Mouse (Mus musculus): ENCODE results near the gene Kcnk4.

Gene Kcnk4

DNA sequence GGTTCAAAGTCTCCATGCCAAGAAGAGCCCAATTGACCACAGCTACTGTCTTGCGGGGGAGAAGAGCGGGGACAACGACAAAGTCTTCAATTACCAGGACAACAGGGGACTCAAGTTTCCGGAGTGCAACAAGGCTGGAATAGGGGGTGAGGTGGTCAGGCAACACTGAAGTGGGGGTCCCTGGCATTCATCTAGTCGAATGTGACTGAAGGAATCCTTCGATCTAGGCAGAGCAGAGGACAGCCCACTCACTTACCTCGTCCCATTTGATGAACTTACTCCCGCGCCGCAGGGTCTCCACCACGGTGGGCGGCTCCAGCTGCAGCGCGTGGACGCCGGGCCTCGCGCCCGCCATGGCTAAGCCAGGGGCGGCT, 35.0 kb upstream of the Kcnk4 start:
- in situ Hi-C loops (cut with MboI, MseI), result no loop called here

DNA sequence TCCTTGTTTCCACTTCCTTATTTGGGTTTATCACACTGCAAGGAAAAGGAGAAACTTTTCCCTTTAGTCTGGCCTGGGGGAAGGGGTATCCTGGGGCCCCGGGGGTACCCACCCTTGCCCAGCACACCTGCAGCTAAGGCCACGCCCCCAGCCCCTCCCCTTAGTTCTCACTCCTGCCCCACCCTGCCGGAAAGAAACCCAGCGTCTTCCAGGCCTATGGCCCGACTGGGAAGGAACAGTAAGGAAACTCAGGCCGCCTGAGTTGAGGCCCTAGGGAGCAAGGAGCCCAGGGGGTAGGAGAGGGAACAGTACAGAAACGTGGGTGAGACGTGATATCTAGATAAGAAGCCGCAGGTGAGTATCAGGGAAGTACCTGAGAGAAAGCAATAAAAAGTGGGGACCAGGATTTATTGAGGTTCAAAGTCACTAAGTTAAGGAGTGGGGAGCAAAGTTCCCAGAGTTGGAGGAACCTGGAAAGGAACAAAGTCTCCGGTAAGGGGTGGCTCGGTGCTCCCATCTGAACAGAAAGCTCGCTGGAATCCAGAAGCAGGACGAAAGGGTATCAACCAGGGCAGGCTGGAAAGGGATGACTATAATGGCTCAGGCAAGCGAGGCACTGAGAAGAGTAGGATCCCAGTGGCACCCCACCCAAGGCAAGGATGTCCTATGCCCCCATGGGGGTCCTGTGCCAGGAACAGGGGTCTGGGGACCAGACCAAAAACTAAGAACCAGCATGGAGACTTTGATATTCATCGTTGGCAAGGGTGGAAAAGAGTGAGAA, 34.4 kb upstream of the Kcnk4 start:
- in situ Hi-C loops (cut with MboI, MseI), result no loop called here

DNA sequence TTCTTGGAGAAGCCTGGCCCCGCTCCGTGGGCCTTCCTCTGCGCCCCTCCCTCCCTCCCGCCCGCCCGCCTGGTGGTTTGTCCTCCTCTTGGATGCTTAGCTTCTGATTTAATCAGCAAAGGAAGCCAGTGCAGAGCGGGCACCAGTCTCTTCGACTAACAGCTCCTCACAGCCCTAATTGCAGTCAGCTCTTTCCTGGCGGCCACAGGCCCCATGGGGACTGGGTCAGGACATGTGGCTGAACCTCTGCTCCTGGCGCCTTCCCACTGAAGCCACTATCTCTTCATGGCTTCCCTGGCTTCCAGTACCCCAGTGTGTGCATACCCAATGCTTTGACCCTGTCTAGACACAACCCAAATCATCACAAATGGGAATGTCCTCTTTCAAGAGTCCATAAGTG, 22.1 kb upstream of the Kcnk4 start:
- in situ Hi-C loops (cut with MboI, MseI), result loop anchor here (10.0 kb wide), 1 partner anchor 1312 kb away; no protein-coding TSS in a partner anchor

DNA sequence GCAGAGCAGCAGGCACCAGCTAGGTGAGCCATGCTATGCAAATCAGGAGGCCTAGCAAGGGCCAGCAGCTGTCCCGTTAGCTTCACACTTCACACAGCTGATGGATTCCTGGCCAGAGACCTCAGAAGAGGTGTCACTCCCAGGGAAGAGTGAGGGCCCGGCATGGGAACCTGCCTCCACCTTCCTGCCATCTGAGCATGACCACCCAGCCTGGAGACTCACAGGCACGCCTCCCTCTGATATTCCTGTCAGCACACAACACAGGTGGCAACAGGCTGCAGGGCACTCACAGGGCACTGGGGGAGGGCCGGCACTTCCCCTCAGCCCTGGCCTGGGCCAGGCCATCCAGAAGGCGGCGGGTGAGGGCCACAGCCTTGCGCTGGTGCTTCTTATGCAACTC, 21.1 kb upstream of the Kcnk4 start:
- in situ Hi-C loops (cut with MboI, MseI), result loop anchor here (10.0 kb wide), 1 partner anchor 1311 kb away; no protein-coding TSS in a partner anchor

DNA sequence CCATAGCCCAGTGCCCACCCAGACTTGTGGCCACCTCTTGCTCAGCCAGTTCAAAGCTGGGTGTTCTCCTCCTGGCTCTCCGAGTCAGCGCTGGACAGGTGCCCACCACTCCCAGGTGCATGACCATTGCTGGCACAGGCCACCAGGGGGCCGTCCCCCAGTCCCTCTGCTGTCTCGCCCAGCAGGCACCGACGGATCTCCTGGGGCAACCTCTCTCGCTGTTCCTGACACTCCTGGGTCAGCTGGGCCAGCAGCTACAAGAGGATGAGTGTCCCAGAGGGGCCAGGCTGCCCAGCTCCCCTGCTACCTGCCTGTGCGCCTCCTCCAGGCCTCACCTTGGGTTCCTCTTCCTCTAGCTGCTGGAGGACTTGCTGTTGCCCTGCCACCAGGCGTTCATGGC, 19.7 kb upstream of the Kcnk4 start:
- in situ Hi-C loops (cut with MboI, MseI), result loop anchor here (10.0 kb wide), 1 partner anchor 1309 kb away; no protein-coding TSS in a partner anchor

DNA sequence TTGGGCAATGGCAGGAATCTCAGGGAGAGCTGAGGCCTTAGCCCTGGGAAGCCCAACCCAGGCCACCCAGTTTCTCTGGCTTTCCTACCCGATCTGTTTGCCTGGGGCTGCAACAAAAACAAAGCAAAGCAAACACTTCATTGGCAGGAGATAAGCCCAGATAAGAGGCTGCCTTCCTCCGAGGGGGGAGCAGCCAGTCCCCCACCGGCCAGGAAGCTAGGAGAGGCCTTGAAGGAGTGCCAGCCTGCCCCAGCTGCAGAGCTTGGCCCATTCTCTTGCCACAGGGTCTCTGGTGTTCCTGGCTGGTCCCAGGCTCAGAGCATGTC, 18.4 kb upstream of the Kcnk4 start:
- in situ Hi-C loops (cut with MboI, MseI), result loop anchor here (10.0 kb wide), 1 partner anchor 1308 kb away; no protein-coding TSS in a partner anchor

DNA sequence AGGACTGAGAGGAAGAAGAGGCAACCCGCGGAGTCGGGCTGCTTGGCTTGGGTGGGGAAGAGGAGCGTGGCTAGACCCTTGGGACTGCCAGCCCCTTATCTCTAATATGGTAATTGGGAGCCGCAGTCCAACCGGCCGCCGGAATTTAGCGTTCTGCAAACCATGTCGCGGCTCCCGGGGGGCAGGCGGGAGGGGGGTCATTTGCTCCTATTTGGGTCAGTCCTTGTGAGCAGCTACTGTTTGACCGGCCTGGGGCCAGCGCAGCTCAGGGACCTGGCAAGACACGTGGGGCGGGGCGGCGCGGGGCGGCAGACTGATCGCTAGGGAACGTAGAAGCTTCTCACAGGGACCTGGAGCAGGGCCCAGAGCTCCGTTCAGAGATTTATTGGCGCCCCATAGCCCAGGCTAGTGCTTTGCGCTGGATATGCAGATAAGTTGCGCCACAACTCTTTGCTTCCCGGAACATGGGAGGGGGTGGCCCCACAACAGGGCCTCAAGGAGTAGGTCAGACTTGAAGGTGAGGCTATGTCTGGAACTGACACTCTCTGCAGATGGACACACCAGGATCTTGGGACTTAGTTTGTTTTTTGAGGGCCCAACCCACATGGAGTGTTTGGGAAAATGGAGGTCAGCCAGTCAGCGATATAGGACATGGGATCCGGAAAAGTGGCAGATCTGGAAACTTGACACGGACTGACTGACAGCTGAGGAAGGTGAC, 17.8 kb upstream of the Kcnk4 start:
- in situ Hi-C loops (cut with MboI, MseI), result loop anchor here (10.0 kb wide), 1 partner anchor 1307 kb away; no protein-coding TSS in a partner anchor

DNA sequence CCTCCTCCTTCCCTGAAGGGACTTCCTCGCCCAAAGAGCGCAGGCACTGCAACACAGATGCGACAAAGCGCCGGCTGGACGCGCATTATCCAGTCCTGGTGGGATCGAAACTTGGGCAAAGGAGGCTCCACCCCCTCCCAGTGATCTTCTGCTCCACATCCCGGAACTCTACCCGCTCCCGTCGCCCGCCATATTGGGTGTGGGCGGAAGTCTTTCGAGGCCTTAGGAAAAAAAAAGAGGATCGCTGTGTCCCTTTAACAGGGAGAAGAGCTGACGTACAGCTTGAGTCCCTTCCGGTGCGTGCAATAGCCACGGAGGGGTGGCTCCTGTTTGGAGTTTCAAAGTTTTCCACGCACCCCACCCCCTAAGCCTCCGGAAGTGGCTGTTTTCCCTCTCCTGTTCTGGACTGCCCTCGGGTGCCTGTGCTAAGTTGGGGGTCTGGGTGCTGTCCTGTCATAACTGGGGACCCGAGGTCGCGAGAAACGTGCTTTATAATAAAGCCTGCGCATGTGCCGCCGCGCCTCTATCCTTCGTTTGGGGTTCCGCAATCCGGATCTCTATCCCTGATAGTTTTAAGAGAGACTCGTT, 17.2 kb upstream of the Kcnk4 start:
- in situ Hi-C loops (cut with MboI, MseI), result loop anchor here (10.0 kb wide), 1 partner anchor 1307 kb away; no protein-coding TSS in a partner anchor

DNA sequence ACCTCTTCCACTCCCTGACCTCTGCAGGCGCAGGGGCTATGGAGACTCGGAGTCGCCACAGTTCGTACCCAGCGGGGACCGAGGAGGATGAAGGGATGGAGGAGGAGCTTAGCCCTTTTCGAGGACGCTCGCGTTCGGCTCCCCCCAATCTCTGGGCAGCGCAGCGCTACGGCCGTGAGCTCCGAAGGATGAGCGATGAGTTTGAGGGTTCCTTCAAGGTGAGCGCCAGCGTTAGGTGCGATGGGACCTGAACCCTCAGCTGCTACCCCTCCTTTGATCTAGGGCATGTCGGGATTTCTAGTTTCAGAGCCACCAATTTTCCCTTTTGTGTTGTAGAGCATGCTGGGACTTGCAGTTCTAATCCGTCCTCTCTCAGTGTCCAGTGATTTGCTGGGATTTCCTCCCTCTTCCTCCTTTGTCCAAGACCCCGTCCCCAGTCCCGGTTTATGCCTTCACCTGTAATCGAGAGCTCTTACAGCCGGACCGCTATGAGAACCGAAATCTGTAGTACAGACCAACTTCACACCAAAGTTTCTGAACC, 16.4 kb upstream of the Kcnk4 start:
- in situ Hi-C loops (cut with MboI, MseI), result loop anchor here (10.0 kb wide), 1 partner anchor 1306 kb away; no protein-coding TSS in a partner anchor

DNA sequence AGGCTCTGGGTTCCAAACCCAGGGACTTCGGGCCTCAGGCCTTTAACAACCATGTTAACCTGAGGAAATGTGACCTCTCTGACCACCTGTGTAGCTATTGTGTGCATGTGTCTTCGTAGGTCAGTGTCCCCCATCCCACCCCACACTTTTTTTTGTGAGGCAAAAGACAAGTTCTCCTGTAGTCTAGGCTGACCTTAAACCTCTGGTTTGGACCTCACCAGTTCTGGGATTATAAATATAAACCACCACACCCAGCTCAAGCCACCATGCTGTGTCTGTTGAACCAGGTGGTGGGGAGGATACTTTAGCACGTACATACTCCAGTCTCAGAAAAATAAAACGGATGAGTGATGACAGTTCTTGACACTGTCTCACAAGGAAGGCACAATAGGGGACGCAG, 15.6 kb upstream of the Kcnk4 start:
- in situ Hi-C loops (cut with MboI, MseI), result loop anchor here (10.0 kb wide), 1 partner anchor 1305 kb away; no protein-coding TSS in a partner anchor

DNA sequence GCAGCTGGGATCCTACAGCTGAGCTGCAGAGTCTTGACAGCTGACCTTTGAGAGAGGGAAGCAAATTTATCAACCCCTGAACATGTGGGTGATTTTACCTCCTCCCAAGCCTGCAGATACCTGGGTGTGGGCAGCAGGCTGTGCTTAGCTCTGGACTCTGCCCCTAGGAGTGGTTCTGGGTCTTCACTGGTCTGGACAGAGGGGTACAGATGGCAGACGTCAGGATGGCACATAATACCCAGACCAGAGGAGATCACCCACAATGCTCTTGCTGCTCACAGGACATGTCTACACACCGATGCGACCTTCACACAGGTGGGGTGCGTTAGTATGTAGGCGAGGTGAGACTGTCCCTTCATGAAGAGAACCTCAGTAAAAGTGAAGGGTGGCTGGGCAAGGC, 15.2 kb upstream of the Kcnk4 start:
- in situ Hi-C loops (cut with MboI, MseI), result no loop called here

DNA sequence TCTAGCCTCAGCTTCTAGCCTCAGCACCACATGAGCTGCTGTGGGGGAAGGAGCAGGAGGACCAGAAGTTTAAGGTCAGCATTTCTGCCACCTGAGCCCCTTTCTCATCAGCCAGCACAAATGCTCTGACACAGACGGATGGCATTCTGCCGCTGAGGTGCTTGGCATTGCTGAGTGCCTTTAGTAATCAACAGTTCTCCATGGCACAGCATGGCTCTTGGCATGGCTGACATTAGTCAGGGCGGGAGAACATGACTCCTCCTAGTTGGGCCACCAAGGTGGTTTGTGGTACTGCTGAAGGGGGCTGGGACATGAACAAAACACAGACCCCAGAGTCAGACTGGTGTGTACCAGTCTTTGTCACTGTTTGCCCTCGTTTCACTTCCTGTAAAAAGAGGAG, 13.9 kb upstream of the Kcnk4 start:
- in situ Hi-C loops (cut with MboI, MseI), result no loop called here

DNA sequence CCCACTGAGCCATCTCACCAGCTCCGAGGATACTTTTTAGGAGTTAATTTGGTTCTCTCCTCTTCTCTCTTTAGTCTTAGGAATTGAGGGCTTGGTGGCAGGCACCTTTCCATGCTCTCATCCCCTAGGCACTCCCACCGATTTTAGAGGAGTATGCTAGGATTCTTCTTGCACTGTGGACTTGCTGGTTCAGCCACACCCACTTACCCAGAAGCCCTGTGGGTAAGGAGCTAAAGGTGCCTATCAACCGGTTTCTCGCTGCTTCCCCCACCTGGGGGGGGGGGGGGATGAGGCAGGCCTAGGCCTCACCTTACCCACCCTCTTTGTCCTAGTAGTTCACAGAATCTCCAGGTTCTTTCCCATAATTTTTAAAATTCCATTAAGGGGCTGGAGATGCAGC, 13.4 kb upstream of the Kcnk4 start:
- in situ Hi-C loops (cut with MboI, MseI), result no loop called here

DNA sequence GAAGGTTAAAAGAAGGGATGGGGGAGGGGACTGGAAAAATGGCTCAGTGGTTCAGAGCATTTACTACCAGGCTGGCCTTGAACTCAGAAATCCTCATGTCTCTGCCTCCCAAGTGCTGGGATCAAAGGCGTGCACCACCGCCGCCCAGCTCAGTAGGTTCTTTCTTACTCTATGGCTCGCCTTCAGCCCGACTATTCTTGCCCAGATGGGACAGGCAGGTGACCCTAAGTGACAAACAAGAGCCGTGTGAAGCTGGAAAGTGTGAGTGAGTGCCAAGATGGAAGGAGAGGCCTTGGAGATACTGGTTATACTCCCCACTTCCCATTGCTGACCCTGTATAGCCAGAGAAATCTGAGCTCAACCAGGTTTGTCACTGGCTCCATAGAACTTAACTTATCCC, 9.4 kb upstream of the Kcnk4 start:
- in situ Hi-C loops (cut with MboI, MseI), result no loop called here

DNA sequence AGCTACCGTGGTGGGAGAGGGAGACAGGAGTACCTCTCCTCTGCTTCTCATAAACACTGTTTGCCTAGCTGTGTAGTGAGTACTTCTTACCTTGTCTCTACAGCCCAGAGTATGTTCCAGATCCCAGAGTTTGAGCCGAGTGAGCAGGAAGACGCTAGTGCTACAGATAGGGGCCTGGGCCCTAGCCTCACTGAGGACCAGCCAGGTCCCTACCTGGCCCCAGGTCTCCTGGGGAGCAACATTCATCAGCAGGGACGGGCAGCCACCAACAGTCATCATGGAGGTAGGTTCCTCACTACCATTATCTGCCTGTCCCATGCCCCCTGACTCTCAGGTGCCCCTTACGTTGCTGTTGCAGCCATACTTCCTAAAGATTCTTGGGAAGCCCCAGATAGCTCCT, 8.4 kb upstream of the Kcnk4 start:
- in situ Hi-C loops (cut with MboI, MseI), result no loop called here

DNA sequence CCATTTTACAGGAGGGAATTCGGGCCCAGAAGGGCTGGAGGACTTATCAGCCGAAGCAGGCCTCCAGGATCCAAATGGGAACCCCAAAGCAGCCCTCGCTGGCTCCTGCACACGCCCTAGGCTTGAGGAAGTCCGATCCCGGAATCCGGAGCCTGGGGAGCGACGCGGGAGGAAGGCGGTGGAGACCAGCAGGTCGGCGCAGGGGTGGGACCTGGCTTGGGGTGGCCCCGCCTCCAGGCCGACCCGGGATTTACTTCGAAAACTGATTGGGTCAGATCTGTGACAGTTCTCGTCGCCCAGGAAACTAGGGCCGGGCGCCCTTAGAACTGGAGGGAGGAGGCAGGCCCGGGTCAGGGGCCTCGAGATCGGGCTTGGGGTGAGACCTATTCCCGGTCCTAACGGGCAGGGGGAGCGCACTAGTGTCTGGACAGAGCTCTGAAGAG, 8.0 kb upstream of the Kcnk4 start, which contains the start of gene Gpr137:
TSS of gene Gpr137 (minus strand) at position 232 of the 443 bp plus-strand sequence.
- in situ Hi-C loops (cut with MboI, MseI), result no loop called here

DNA sequence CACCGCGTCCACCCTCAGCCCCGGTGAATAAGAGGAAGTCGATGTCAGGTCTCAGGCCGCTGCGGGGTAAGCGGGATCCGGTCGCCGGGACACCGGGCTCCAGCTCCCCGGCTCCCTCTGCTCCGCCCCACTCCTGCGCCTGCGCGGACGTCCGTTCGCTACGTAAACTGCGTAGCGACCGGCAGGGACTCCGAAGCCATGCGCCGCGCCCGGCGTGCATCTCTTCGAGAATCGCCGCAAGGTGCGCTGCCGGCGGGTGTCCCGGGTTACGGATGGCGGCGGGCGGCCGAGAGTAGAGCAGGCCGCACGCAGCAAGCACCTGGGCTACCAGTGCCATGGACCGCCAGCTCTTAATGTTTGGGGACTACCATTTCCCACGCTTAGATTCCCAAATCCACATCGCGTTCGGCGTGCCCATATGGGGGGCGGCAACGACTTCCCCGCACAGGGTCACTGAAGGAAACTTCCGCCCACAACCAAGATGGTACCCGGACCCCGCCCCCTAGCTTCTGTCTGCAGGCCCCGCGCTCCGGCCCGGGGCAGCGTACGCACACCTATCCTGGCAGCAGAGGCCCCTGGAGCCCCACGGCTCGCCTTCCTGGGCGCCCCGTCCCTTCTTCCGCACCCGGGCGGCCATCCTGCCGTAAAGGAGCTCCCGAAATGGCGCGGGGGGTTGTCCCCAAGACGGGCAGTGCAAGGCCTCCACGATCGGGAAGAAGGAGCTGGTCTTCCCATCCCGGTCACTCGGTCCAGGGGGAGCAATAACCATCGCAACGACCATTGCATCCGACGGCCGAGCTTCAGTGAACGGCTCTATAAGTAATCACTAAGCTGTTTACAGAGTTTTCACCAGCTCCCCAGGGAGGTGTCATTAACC, 7.3 kb upstream of the Kcnk4 start, which contains the start of gene Bad:
TSS of gene Bad (plus strand) at position 490 of the 877 bp plus-strand sequence.
- in situ Hi-C loops (cut with MboI, MseI), result no loop called here

DNA sequence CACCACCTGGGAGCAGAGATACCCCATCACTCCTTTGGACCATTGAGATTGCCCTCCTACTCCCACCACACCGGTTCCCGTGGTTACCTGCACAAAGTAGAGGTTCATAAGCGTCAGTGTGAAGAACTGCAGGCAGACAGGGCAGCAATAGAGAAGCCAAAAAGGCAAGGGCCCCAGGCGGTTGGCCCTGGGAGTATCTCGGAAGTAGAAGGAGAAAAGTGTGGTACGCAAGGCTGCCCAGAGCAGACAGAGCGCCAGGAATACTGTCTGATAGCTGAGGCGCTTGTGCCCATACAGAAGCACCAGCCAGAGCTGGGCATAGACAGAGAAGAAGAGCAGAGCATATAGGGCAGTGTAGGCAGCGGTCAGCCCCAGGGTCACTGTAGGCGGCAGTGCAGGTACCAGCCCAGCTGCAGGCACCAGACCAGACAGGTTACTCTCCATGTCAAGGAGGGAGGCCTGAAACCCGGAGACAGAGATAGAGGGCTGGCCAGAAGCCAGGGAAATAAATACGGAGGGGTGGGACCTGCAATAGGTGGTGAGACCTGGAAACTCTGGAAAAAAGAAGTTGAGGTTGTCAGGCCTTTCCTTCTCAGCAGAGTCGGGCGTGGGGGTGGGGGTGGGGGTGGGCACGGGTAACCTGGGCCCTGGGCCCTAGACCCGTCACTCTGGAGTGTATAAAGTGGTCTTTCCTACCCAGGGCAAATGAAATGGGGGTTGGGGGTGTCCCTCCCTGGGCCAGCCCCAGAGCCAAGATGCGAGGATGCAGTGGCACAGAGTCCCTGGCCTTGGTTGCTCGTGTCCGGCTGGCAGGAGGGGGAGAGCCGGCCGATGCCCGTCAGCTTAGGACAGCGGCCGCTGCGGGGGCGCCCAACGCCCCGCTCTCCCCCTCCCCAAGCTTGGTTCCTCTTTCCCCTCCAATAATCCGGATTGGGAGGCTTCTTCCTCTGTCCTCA, 6.4 kb upstream of the Kcnk4 start:
- in situ Hi-C loops (cut with MboI, MseI), result no loop called here

DNA sequence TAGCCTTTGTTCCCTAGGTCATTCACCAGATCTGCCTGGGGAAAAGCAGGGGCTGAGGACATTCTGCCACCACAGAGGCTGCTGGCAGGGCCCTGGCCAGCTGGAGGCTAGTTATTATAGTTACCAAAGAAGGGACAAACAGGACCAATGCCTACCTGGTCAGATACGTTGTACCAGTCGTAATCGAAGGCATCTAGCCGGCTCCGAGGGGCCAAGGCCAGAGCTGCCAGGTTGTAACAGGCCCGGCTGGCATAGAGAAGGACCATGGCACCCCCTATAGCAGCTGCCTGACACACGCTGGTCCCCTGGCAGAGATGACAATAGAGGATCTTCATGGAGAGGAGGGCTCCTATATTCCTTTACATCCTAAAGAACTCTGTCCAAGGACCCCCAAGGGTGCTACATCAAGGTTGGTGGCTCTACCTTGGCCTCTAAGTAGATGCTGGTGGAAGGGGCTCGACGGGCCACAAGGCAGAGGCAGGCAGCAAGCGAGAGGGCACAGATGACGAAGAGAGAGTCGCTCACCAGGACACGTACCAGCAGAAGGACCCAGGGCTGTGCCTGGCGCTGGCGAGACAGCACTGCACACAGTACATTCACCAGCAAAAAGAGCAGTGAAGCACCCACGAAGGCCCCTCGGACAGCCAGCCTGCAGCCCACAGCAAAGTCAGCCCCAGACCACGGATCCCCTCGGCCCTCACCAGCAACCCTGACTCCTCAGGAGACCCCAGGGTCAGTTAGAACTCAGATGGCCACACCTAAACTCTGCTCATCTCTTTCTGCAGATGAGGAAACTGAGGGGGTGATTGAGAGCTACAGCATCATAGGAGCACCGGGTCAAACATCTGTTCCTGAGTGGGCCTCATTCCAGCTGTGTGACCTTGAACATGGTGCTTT, 5.0 kb upstream of the Kcnk4 start:
- in situ Hi-C loops (cut with MboI, MseI), result loop anchor here (5.0 kb wide), 1 partner anchor 78 kb away; the partner anchor contains the start of gene Fermt3

Data from regulatory T cell (primary cell).